Mouse (Mus musculus) heart, adult 2 months (tissue): ENCODE measurements at regions not wholly inside any gene's neighbourhood (a gene's known extent, or its start where the extent isn't known, plus 50 kb on each side); places are given as distances from the start of the nearest gene placed in this dataset.
A peak's percentile ranks its signal among the peaks of the same experiment; 100 is the strongest.

Experiments used
- DNase-seq, 2 experiments: peaks; one replicate each; pipeline ENCODE4 v3.0.0; 2021
- H3K27ac ChIP-seq: fragments of 200-600 bp; 2 replicates; pipeline ENCODE4 v1.8.1; 2022
- H3K27me3 ChIP-seq: fragments of 200-500 bp; 2 replicates; pipeline ENCODE4 v1.6.1; 2012; ENCODE audit warnings: mild to moderate bottlenecking, low read length, inconsistent platforms, mixed read lengths; ENCODE audit not compliant: control insufficient read depth, insufficient read depth
- H3K36me3 ChIP-seq: fragments of 200-500 bp; 2 replicates; pipeline ENCODE4 v1.6.1; 2012; ENCODE audit warnings: low read length, inconsistent platforms; ENCODE audit not compliant: control insufficient read depth, insufficient read depth
- H3K4me1 ChIP-seq: fragments of 200-500 bp; 2 replicates; pipeline ENCODE4 v1.6.1; 2011; ENCODE audit warnings: low read length; ENCODE audit not compliant: control insufficient read depth, insufficient read depth
- H3K4me3 ChIP-seq: fragments of 200-600 bp; 2 replicates; pipeline ENCODE4 v1.8.1; 2022
- H3K79me2 ChIP-seq: fragments of 200-500 bp; replicated peaks from 2 replicates; pipeline ENCODE4 v1.6.1; 2012; ENCODE audit warnings: mild to moderate bottlenecking, inconsistent platforms, low read length, moderate library complexity, mixed read lengths; ENCODE audit not compliant: control insufficient read depth, insufficient read depth
- H3K9ac ChIP-seq: fragments of 200-500 bp; 2 replicates; pipeline ENCODE4 v1.6.1; 2012; ENCODE audit warnings: low read depth, mild to moderate bottlenecking, control low read depth, inconsistent platforms, low read length, mixed read lengths
- CTCF ChIP-seq: fragments of 200-600 bp; IDR thresholded peaks from 2 replicates; pipeline ENCODE4 v1.8.1; 2022; ENCODE audit warnings: antibody characterized with exemption, mild to moderate bottlenecking, moderate library complexity
- EP300 ChIP-seq: fragments of 200-500 bp; IDR thresholded peaks from 2 replicates; pipeline ENCODE4 v1.6.1; 2011; ENCODE audit warnings: low read depth, low read length, control low read depth; ENCODE audit not compliant: insufficient read depth
- POLR2A ChIP-seq: fragments of 200-500 bp; IDR thresholded peaks from 2 replicates; pipeline ENCODE4 v1.6.1; 2011; ENCODE audit warnings: mild to moderate bottlenecking, low read depth, low read length, control low read depth; ENCODE audit not compliant: insufficient read depth
- WGBS: fragments of 180-500 bp; shearing (Covaris S2); methylation state at CpG from one replicate; pipeline ENCODE4 v1.1.7; 2018; 5-methylcytosine and 5-hydroxymethylcytosine counted together
- intact Hi-C: fragments of 180-260 bp; cut with DNase I; formaldehyde crosslinking; loops from one replicate; pipeline ENCODE4 v1.15.1; 2025

GRCm38 (mm10) chr4:140390684-140391234 is 144.2 kb upstream of the Igsf21 start:
- no peak overlapping the region for H3K9ac ChIP-seq
- no peaks in the 10 kb centered on the region for H3K4me1 ChIP-seq
- H3K36me3 ChIP-seq, result no peaks in the 10 kb centered on the region
- 25% methylated on average over 12 of the region's 12 CpGs for WGBS
- H3K27ac ChIP-seq, result no peak overlapping the region
- no peaks in the 10 kb centered on the region for H3K79me2 ChIP-seq
- H3K27me3 ChIP-seq, result no peaks in the 10 kb centered on the region
- TF ChIP-seq CTCF, result no peak
- no peak for TF ChIP-seq EP300
- TF ChIP-seq POLR2A, result no peak
- peak in 1 of 2 experiments; percentile 29 for DNase-seq
- intact Hi-C loops, result no loop called here
- H3K4me3 ChIP-seq, result no peak overlapping the region

GRCm38 (mm10) chr4:140385686-140386085 is 139.1 kb upstream of the Igsf21 start:
- Histone ChIP-seq H3K9ac (no peak overlapping the region), H3K4me3 (no peak overlapping the region), H3K79me2 (no peaks in the 10 kb centered on the region), H3K27ac (no peak overlapping the region), H3K27me3 (no peaks in the 10 kb centered on the region), H3K36me3 (no peaks in the 10 kb centered on the region), H3K4me1 (no peaks in the 10 kb centered on the region)
- intact Hi-C loops, result no loop called here
- WGBS, result 44% methylated on average over 6 of the region's 6 CpGs
- TF ChIP-seq CTCF (no peak), EP300 (no peak), POLR2A (no peak)
- no peak for DNase-seq

- intact Hi-C loops, result no loop called here
- no peak overlapping the region for H3K4me3 ChIP-seq
- H3K79me2 ChIP-seq, result no peaks in the 10 kb centered on the region
- no peaks in the 10 kb centered on the region for H3K4me1 ChIP-seq
- H3K27me3 ChIP-seq, result no peaks in the 10 kb centered on the region
- TF ChIP-seq EP300 (no peak), CTCF (no peak), POLR2A (no peak)
- H3K9ac ChIP-seq, result no peak overlapping the region
- no peaks in the 10 kb centered on the region for H3K36me3 ChIP-seq
- DNase-seq, result no peak
- 88% methylated on average over 14 of the region's 14 CpGs for WGBS
- no peak overlapping the region for H3K27ac ChIP-seq
Observed at GRCm38 (mm10) chr4:140385226-140385625, 138.6 kb upstream of the Igsf21 start.

- Histone ChIP-seq H3K9ac (no peak overlapping the region), H3K36me3 (no peaks in the 10 kb centered on the region), H3K79me2 (no peaks in the 10 kb centered on the region), H3K27ac (no peak overlapping the region), H3K4me3 (no peak overlapping the region), H3K27me3 (no peaks in the 10 kb centered on the region), H3K4me1 (no peaks in the 10 kb centered on the region)
- TF ChIP-seq POLR2A, result no peak
- TF ChIP-seq EP300, result no peak
- DNase-seq, result no peak
- WGBS, result 72% methylated on average over 7 of the region's 7 CpGs
- intact Hi-C loops, result no loop called here
Observed at GRCm38 (mm10) chr4:140383596-140383995, 137.0 kb upstream of the Igsf21 start.

- Histone ChIP-seq H3K4me1 (no peaks in the 10 kb centered on the region), H3K36me3 (no peaks in the 10 kb centered on the region), H3K4me3 (no peak overlapping the region), H3K27ac (no peak overlapping the region), H3K27me3 (no peaks in the 10 kb centered on the region), H3K79me2 (no peaks in the 10 kb centered on the region), H3K9ac (no peak overlapping the region)
- intact Hi-C loops, result no loop called here
- TF ChIP-seq CTCF (no peak), POLR2A (no peak), EP300 (no peak)
- DNase-seq, result no peak
- 18% methylated on average over 13 of the region's 13 CpGs for whole genome bisulfite sequencing
Observed at GRCm38 (mm10) chr4:140380733-140381132, 134.1 kb upstream of the Igsf21 start.

- Histone ChIP-seq H3K4me1 (no peaks in the 10 kb centered on the region), H3K4me3 (no peak overlapping the region), H3K36me3 (no peaks in the 10 kb centered on the region), H3K9ac (no peak overlapping the region), H3K27me3 (no peaks in the 10 kb centered on the region), H3K27ac (no peak overlapping the region), H3K79me2 (no peaks in the 10 kb centered on the region)
- WGBS, result 86% methylated on average over 1 of the region's 1 CpGs
- intact Hi-C loops, result no loop called here
- TF ChIP-seq CTCF, result no peak
- TF ChIP-seq EP300, result no peak
- TF ChIP-seq POLR2A, result no peak
- no peak for DNase-seq
Observed at GRCm38 (mm10) chr4:140377941-140378340, 131.4 kb upstream of the Igsf21 start.
